Mouse (Mus musculus): ENCODE data around the gene Ipo13. TPM values are rescaled to one million over a fixed set of nuclear protein-coding genes. Genes with fewer than 3 reads are reported as not detected.
A peak's percentile ranks its signal among the peaks of the same experiment; 100 is the strongest.

Ipo13 gene
- polyA plus RNA-seq, 1 experiment from 2014 or later: 51.9 TPM

GRCm38 (mm10) chr4:117916386-117916785 lies 1.6 kb upstream of the Ipo13 start:
- no peak for DNase-seq (ENCODE audit: low read depth, low spot score)
- no peak for TF ChIP-seq CTCF (IDR thresholded peaks at IDR 0.05)
- ChIA-PET POLR2A (interaction anchor here (0.7 kb wide), 1 partner anchor 12 kb away, joined by 3 read pairs; the partner anchor contains the start of gene Artn), CTCF (interaction anchor here (1.0 to 1.2 kb wide), 2 partner anchors 11 to 57 kb away, joined by 3 to 5 read pairs; no protein-coding TSS in a partner anchor)
- ATAC-seq: no peak
- no peaks in the 10 kb centered on the region for H3K27me3 ChIP-seq
- in situ Hi-C loops (cut with MboI; ENCODE audit: low pct_unique_long_range_greater_than_20kb): no loop called here

GRCm38 (mm10) chr4:117915489-117916105 lies 798 bp upstream of the Ipo13 start:
- in situ Hi-C loops (cut with MboI; ENCODE audit: low pct_unique_long_range_greater_than_20kb): no loop called here
- DNase-seq (ENCODE audit: low read depth, low spot score) (no peak), ATAC-seq (no peak)
- CTCF ChIA-PET: interaction anchor here (1.0 to 1.2 kb wide), 2 partner anchors 12 to 56 kb away, joined by 3 to 5 read pairs; no protein-coding TSS in a partner anchor
- POLR2A ChIA-PET: interaction anchor here (0.7 kb wide), 1 partner anchor 215 kb away, joined by 8 read pairs; no protein-coding TSS in a partner anchor
- no peaks in the 10 kb centered on the region for H3K27me3 ChIP-seq
- no peak for TF ChIP-seq CTCF (IDR thresholded peaks at IDR 0.05)

GRCm38 (mm10) chr4:117914031-117914430 lies 768 bp downstream of the Ipo13 start:
- no peak for ATAC-seq
- CTCF ChIA-PET: no interaction called here

GRCm38 (mm10) chr4:117913421-117913820 lies 1.4 kb downstream of the Ipo13 start:
- CTCF ChIA-PET: interaction anchor here (1.3 kb wide), 1 partner anchor 14 kb away, joined by 4 read pairs; no protein-coding TSS in a partner anchor
- no peak for ATAC-seq
- no peaks in the 10 kb centered on the region for H3K27me3 ChIP-seq
- in situ Hi-C loops (cut with MboI; ENCODE audit: low pct_unique_long_range_greater_than_20kb): no loop called here
- DNase-seq (ENCODE audit: low read depth, low spot score): no peak
- POLR2A ChIA-PET: interaction anchor here (0.7 to 0.8 kb wide), 2 partner anchors 21 to 22 kb away, joined by 9 read pairs; no protein-coding TSS in a partner anchor
- TF ChIP-seq CTCF (IDR thresholded peaks at IDR 0.05): no peak

More at GRCm38 (mm10) chr4:117914031-117914430, 768 bp downstream of the Ipo13 start:
- no peaks in the 10 kb centered on the region for H3K27me3 ChIP-seq
- POLR2A ChIA-PET: interaction anchor here (0.7 to 1.0 kb wide), 4 partner anchors 8 to 103 kb away, joined by 3 to 9 read pairs (median 6); no protein-coding TSS in a partner anchor
- no peak for DNase-seq (ENCODE audit: low read depth, low spot score)
- in situ Hi-C loops (cut with MboI; ENCODE audit: low pct_unique_long_range_greater_than_20kb): no loop called here
- TF ChIP-seq CTCF (IDR thresholded peaks at IDR 0.05): no peak

- in situ Hi-C loops (cut with MboI; ENCODE audit: low pct_unique_long_range_greater_than_20kb): no loop called here
- no peak for TF ChIP-seq CTCF (IDR thresholded peaks at IDR 0.05)
- ATAC-seq (peak; percentile 8), DNase-seq (ENCODE audit: low read depth, low spot score) (no peak)
- H3K27me3 ChIP-seq: no peaks in the 10 kb centered on the region
- ChIA-PET CTCF (interaction anchor here (1.0 to 1.3 kb wide), 2 partner anchors 15 to 22 kb away, joined by 3 to 4 read pairs; no protein-coding TSS in a partner anchor), POLR2A (interaction anchor here (0.8 to 1.2 kb wide), 3 partner anchors 15 to 171 kb away, joined by 3 to 9 read pairs (median 4); no protein-coding TSS in a partner anchor)
Measured at GRCm38 (mm10) chr4:117912685-117913273, 2.0 kb downstream of the Ipo13 start.

GRCm38 (mm10) chr4:117912131-117912561 lies 2.7 kb downstream of the Ipo13 start:
- in situ Hi-C loops (cut with MboI; ENCODE audit: low pct_unique_long_range_greater_than_20kb): no loop called here
- no peaks in the 10 kb centered on the region for H3K27me3 ChIP-seq
- ChIA-PET POLR2A (interaction anchor here (1.0 to 1.2 kb wide), 2 partner anchors 15 to 172 kb away, joined by 3 to 4 read pairs; no protein-coding TSS in a partner anchor), CTCF (interaction anchor here (1.0 to 1.3 kb wide), 2 partner anchors 16 to 21 kb away, joined by 3 to 4 read pairs; no protein-coding TSS in a partner anchor)
- no peak for TF ChIP-seq CTCF (IDR thresholded peaks at IDR 0.05)
- ATAC-seq (no peak), DNase-seq (ENCODE audit: low read depth, low spot score) (no peak)

GRCm38 (mm10) chr4:117908834-117909453 lies 5.9 kb downstream of the Ipo13 start:
- CTCF ChIA-PET: interaction anchor here (0.9 to 1.9 kb wide), 2 partner anchors 11 to 19 kb away, joined by 3 to 6 read pairs; no protein-coding TSS in a partner anchor
- no peaks in the 10 kb centered on the region for H3K27me3 ChIP-seq
- DNase-seq (ENCODE audit: low read depth, low spot score) (no peak), ATAC-seq (no peak)
- in situ Hi-C loops (cut with MboI; ENCODE audit: low pct_unique_long_range_greater_than_20kb): no loop called here
- TF ChIP-seq CTCF (IDR thresholded peaks at IDR 0.05): no peak
- POLR2A ChIA-PET: no interaction called here

GRCm38 (mm10) chr4:117906196-117906595 lies 8.6 kb downstream of the Ipo13 start:
- in situ Hi-C loops (cut with MboI; ENCODE audit: low pct_unique_long_range_greater_than_20kb): no loop called here
- ATAC-seq: no peak
- ChIA-PET POLR2A (interaction anchor here (0.8 kb wide), 1 partner anchor 8 kb away, joined by 3 read pairs; no protein-coding TSS in a partner anchor), CTCF (no interaction called here)
- no peak for TF ChIP-seq CTCF (IDR thresholded peaks at IDR 0.05)
- H3K27me3 ChIP-seq: no peaks in the 10 kb centered on the region
- no peak for DNase-seq (ENCODE audit: low read depth, low spot score)

GRCm38 (mm10) chr4:117904761-117905160 lies 10.0 kb downstream of the Ipo13 start:
- in situ Hi-C loops (cut with MboI; ENCODE audit: low pct_unique_long_range_greater_than_20kb): no loop called here
- no peak for TF ChIP-seq CTCF (IDR thresholded peaks at IDR 0.05)
- ChIA-PET POLR2A (no interaction called here), CTCF (no interaction called here)
- H3K27me3 ChIP-seq: no peaks in the 10 kb centered on the region
- DNase-seq (ENCODE audit: low read depth, low spot score) (no peak), ATAC-seq (no peak)

GRCm38 (mm10) chr4:117904094-117904493 lies 10.7 kb downstream of the Ipo13 start:
- ATAC-seq (no peak), DNase-seq (ENCODE audit: low read depth, low spot score) (no peak)
- in situ Hi-C loops (cut with MboI; ENCODE audit: low pct_unique_long_range_greater_than_20kb): no loop called here
- TF ChIP-seq CTCF (IDR thresholded peaks at IDR 0.05): no peak
- H3K27me3 ChIP-seq: no peaks in the 10 kb centered on the region
- ChIA-PET POLR2A (no interaction called here), CTCF (no interaction called here)

Data from Patski (cell line).